Mouse (Mus musculus) neural tube, embryonic 15.5 days (tissue): Measurements from ENCODE around the gene Tmem135. TPM values are rescaled to one million over a fixed set of nuclear protein-coding genes. Genes with fewer than 3 reads are reported as not detected.
"Not testable (repeated sequence)": the region's sequence is repeated elsewhere in the genome, so short reads cannot be mapped to it uniquely, and the experiment has no call there.

Source experiments
- ATAC-seq: fragments of 200-750 bp; cut with Nextera tagmentation; 2 replicates; pipeline ENCODE4 v1.8.0; 2017; ENCODE audit warnings: mild to moderate bottlenecking, moderate TSS enrichment, moderate library complexity; ENCODE audit not compliant: low FRiP score
- H3K27ac ChIP-seq: fragments of 300-500 bp; sonication (generic); replicated peaks from 2 replicates; pipeline ENCODE4 v1.5.1; 2015; ENCODE audit warnings: mild to moderate bottlenecking, inconsistent platforms
- H3K27me3 ChIP-seq: fragments of 300-500 bp; sonication (generic); replicated peaks from 2 replicates; pipeline ENCODE4 v1.6.1; 2015; ENCODE audit warnings: inconsistent platforms
- H3K36me3 ChIP-seq: fragments of 300-500 bp; sonication (generic); 2 replicates; pipeline ENCODE4 v1.6.1; 2015; ENCODE audit warnings: inconsistent platforms
- H3K4me1 ChIP-seq: fragments of 300-500 bp; sonication (generic); 2 replicates; pipeline ENCODE4 v1.6.1; 2015; ENCODE audit warnings: inconsistent platforms
- H3K4me2 ChIP-seq: fragments of 300-500 bp; sonication (generic); 2 replicates; pipeline ENCODE4 v1.6.1; 2015; ENCODE audit warnings: inconsistent platforms, mild to moderate bottlenecking, moderate library complexity
- H3K4me3 ChIP-seq: fragments of 300-500 bp; sonication (generic); replicated peaks from 2 replicates; pipeline ENCODE4 v1.5.1; 2015; ENCODE audit warnings: mild to moderate bottlenecking, inconsistent platforms
- H3K9ac ChIP-seq: fragments of 300-500 bp; sonication (generic); replicated peaks from 2 replicates; pipeline ENCODE4 v1.6.1; 2015; ENCODE audit warnings: mild to moderate bottlenecking, inconsistent platforms
- H3K9me3 ChIP-seq: fragments of 300-500 bp; sonication (generic); replicated peaks from 2 replicates; pipeline ENCODE4 v1.6.1; 2016; ENCODE audit warnings: inconsistent platforms
- WGBS: fragments of 180-500 bp; shearing (Covaris S2); methylation state at CpG from one replicate; pipeline ENCODE4 v1.1.7; 2015; ENCODE audit warnings: mixed read lengths; 5-methylcytosine and 5-hydroxymethylcytosine counted together
- polyA plus RNA-seq: library from polyadenylated mRNA; unstranded; fragments of >200 nt; fragmentation: Nextera tagmentation; extraction: Ambion mirVana; gene quantifications from 2 replicates; pipeline ENCODE4 v1.2.1, GENCODE M21; 2015

Tmem135 gene
- polyA plus RNA-seq, 1 experiment from 2014 or later: 29.0 TPM

- H3K27me3 ChIP-seq: no peaks in the 10 kb centered on the region
- H3K9me3 ChIP-seq: no peaks in the 10 kb centered on the region
- H3K36me3 ChIP-seq: no peaks in the 10 kb centered on the region
- no peak overlapping the region for H3K4me3 ChIP-seq
- H3K9ac ChIP-seq: no peak overlapping the region
- ATAC-seq: no peak
- H3K4me2 ChIP-seq: no peak overlapping the region
- no peak overlapping the region for H3K27ac ChIP-seq
- WGBS: 100% methylated on average over 1 of the region's 1 CpGs
- H3K4me1 ChIP-seq: 0 out of 2 replicates have a peak, but pooled peaks cover 5% of the 10 kb centered on the region
These were observed 92.5 kb downstream of the Tmem135 start for GRCm38 (mm10) chr7:89311555-89311954.

- Histone ChIP-seq H3K4me1 (no peaks in the 10 kb centered on the region), H3K4me3 (no peak overlapping the region), H3K9me3 (no peaks in the 10 kb centered on the region), H3K27ac (no peak overlapping the region), H3K27me3 (no peaks in the 10 kb centered on the region), H3K4me2 (no peak overlapping the region), H3K9ac (no peak overlapping the region), H3K36me3 (no peaks in the 10 kb centered on the region)
- WGBS: 76% methylated on average over 3 of the region's 3 CpGs
- no peak for ATAC-seq
These were observed 95.1 kb downstream of the Tmem135 start for GRCm38 (mm10) chr7:89308926-89309325.

GRCm38 (mm10) chr7:89308238-89308637 lies 95.8 kb downstream of the Tmem135 start:
- no peak; the same call in 1 of the 2 replicates for ATAC-seq
- Histone ChIP-seq H3K9me3 (no peaks in the 10 kb centered on the region), H3K36me3 (no peaks in the 10 kb centered on the region; the same call in 1 of the 2 replicates), H3K4me3 (no peak overlapping the region), H3K4me1 (no peaks in the 10 kb centered on the region), H3K4me2 (no peak overlapping the region), H3K27ac (no peak overlapping the region), H3K27me3 (no peaks in the 10 kb centered on the region), H3K9ac (no peak overlapping the region)
- WGBS: 84% methylated on average over 11 of the region's 11 CpGs

GRCm38 (mm10) chr7:89306831-89307230 lies 97.2 kb downstream of the Tmem135 start:
- 83% methylated on average over 6 of the region's 6 CpGs for WGBS
- H3K4me2 ChIP-seq: no peak overlapping the region

GRCm38 (mm10) chr7:89304958-89305357 lies 99.1 kb downstream of the Tmem135 start:
- Histone ChIP-seq H3K4me2 (no peak overlapping the region), H3K4me3 (no peak overlapping the region), H3K36me3 (peaks cover 9% of the 10 kb centered on the region; the same call in 1 of the 2 replicates), H3K27ac (no peak overlapping the region), H3K4me1 (no peaks in the 10 kb centered on the region), H3K9me3 (no peaks in the 10 kb centered on the region), H3K27me3 (no peaks in the 10 kb centered on the region), H3K9ac (no peak overlapping the region)
- WGBS: 98% methylated on average over 3 of the region's 3 CpGs
- no peak for ATAC-seq

More at GRCm38 (mm10) chr7:89306831-89307230, 97.2 kb downstream of the Tmem135 start:
- no peak for ATAC-seq
- H3K4me3 ChIP-seq: no peak overlapping the region
- H3K27me3 ChIP-seq: no peaks in the 10 kb centered on the region
- H3K27ac ChIP-seq: no peak overlapping the region
- H3K9ac ChIP-seq: no peak overlapping the region
- no peaks in the 10 kb centered on the region for H3K4me1 ChIP-seq
- H3K36me3 ChIP-seq: no peaks in the 10 kb centered on the region; the same call in 1 of the 2 replicates
- H3K9me3 ChIP-seq: no peaks in the 10 kb centered on the region

- Histone ChIP-seq H3K4me1 (no peaks in the 10 kb centered on the region), H3K36me3 (peaks cover 9% of the 10 kb centered on the region; the same call in 1 of the 2 replicates), H3K9me3 (no peaks in the 10 kb centered on the region), H3K9ac (no peak overlapping the region), H3K27ac (no peak overlapping the region), H3K4me2 (no peak overlapping the region), H3K4me3 (no peak overlapping the region), H3K27me3 (no peaks in the 10 kb centered on the region)
- 98% methylated on average over 1 of the region's 1 CpGs for WGBS
- no peak for ATAC-seq
These were observed 100.3 kb downstream of the Tmem135 start for GRCm38 (mm10) chr7:89303765-89304164.

GRCm38 (mm10) chr7:89298911-89299458 lies 105.0 kb downstream of the Tmem135 start:
- Histone ChIP-seq H3K9me3 (no peaks in the 10 kb centered on the region), H3K27me3 (no peaks in the 10 kb centered on the region), H3K27ac (no peak overlapping the region), H3K4me1 (no peaks in the 10 kb centered on the region), H3K4me2 (no peak overlapping the region), H3K9ac (no peak overlapping the region), H3K36me3 (peaks cover 9% of the 10 kb centered on the region; the same call in 1 of the 2 replicates), H3K4me3 (no peak overlapping the region)
- ATAC-seq: no peak
- 60% methylated on average over 1 of the region's 1 CpGs for WGBS

- no peak overlapping the region for H3K27ac ChIP-seq
- no peak for ATAC-seq
These were observed 107.1 kb downstream of the Tmem135 start for GRCm38 (mm10) chr7:89296941-89297340.

GRCm38 (mm10) chr7:89282664-89283063 lies 121.4 kb downstream of the Tmem135 start:
- no peak for ATAC-seq
- 95% methylated on average over 7 of the region's 7 CpGs for WGBS
- no peaks in the 10 kb centered on the region for H3K9me3 ChIP-seq

More at GRCm38 (mm10) chr7:89296941-89297340, 107.1 kb downstream of the Tmem135 start:
- Histone ChIP-seq H3K36me3 (peaks cover 9% of the 10 kb centered on the region; the same call in 1 of the 2 replicates), H3K27me3 (no peaks in the 10 kb centered on the region), H3K4me3 (no peak overlapping the region), H3K4me2 (no peak overlapping the region), H3K4me1 (no peaks in the 10 kb centered on the region), H3K9ac (no peak overlapping the region), H3K9me3 (no peaks in the 10 kb centered on the region)
- 86% methylated on average over 1 of the region's 1 CpGs for WGBS

GRCm38 (mm10) chr7:89270438-89270837 lies 133.6 kb downstream of the Tmem135 start:
- not testable (repeated sequence) for H3K36me3 ChIP-seq, H3K9me3 ChIP-seq, H3K9ac ChIP-seq, H3K27ac ChIP-seq, H3K4me1 ChIP-seq, H3K4me3 ChIP-seq, H3K4me2 ChIP-seq, H3K27me3 ChIP-seq
- ATAC-seq: peak; percentile 21; the same call in 1 of the 2 replicates

More at GRCm38 (mm10) chr7:89282664-89283063, 121.4 kb downstream of the Tmem135 start:
- Histone ChIP-seq H3K9ac (no peak overlapping the region), H3K4me3 (no peak overlapping the region), H3K36me3 (peaks cover 2% of the 10 kb centered on the region; the same call in 1 of the 2 replicates), H3K27ac (no peak overlapping the region), H3K4me2 (no peak overlapping the region), H3K27me3 (no peaks in the 10 kb centered on the region), H3K4me1 (no peaks in the 10 kb centered on the region)

- Histone ChIP-seq H3K36me3 (0 out of 2 replicates have a peak, but pooled peaks cover 5% of the 10 kb centered on the region), H3K9ac (no peak overlapping the region), H3K9me3 (no peaks in the 10 kb centered on the region), H3K4me2 (no peak overlapping the region), H3K4me1 (no peaks in the 10 kb centered on the region), H3K4me3 (no peak overlapping the region), H3K27ac (no peak overlapping the region), H3K27me3 (no peaks in the 10 kb centered on the region)
- 95% methylated on average over 6 of the region's 6 CpGs for WGBS
- ATAC-seq: no peak
These were observed 134.2 kb downstream of the Tmem135 start for GRCm38 (mm10) chr7:89269826-89270225.

GRCm38 (mm10) chr7:89267542-89267941 lies 136.5 kb downstream of the Tmem135 start:
- H3K27ac ChIP-seq: no peak overlapping the region
- 0 out of 2 replicates have a peak, but pooled peaks cover 1% of the 10 kb centered on the region for H3K36me3 ChIP-seq
- 88% methylated on average over 1 of the region's 1 CpGs for WGBS
- no peaks in the 10 kb centered on the region for H3K4me1 ChIP-seq
- no peak for ATAC-seq
- no peaks in the 10 kb centered on the region for H3K27me3 ChIP-seq
- no peak overlapping the region for H3K9ac ChIP-seq
- H3K4me2 ChIP-seq: no peak overlapping the region
- no peak overlapping the region for H3K4me3 ChIP-seq
- no peaks in the 10 kb centered on the region for H3K9me3 ChIP-seq
